Mouse (Mus musculus) kidney, adult 2 months (tissue): ENCODE results near the gene Ccdc42. TPM values are rescaled to one million over a fixed set of nuclear protein-coding genes. Genes with fewer than 3 reads are reported as not detected.
A peak's percentile ranks its signal among the peaks of the same experiment; 100 is the strongest.

ENCODE experiments used
- DNase-seq: peaks from one replicate; pipeline ENCODE4 v3.0.0; 2021
- H3K27ac ChIP-seq: fragments of 200-500 bp; 2 replicates; pipeline ENCODE4 v1.5.1; 2012; ENCODE audit warnings: low read depth, low read length, control low read depth, inconsistent platforms; ENCODE audit not compliant: insufficient read depth
- H3K27me3 ChIP-seq: fragments of 200-500 bp; replicated peaks from 2 replicates; pipeline ENCODE4 v1.6.1; 2012; ENCODE audit warnings: mild to moderate bottlenecking, moderate library complexity, low read length, inconsistent platforms; ENCODE audit not compliant: control insufficient read depth, insufficient read depth
- H3K36me3 ChIP-seq: fragments of 200-500 bp; 2 replicates; pipeline ENCODE4 v1.6.1; 2012; ENCODE audit warnings: mild to moderate bottlenecking, moderate library complexity, low read length, inconsistent platforms; ENCODE audit not compliant: control insufficient read depth, insufficient read depth
- H3K4me1 ChIP-seq: fragments of 200-500 bp; 2 replicates; pipeline ENCODE4 v1.6.1; 2011; ENCODE audit warnings: low read length; ENCODE audit not compliant: control insufficient read depth, insufficient read depth
- H3K4me3 ChIP-seq: fragments of 200-500 bp; 2 replicates; pipeline ENCODE4 v1.5.1; 2011; ENCODE audit warnings: mild to moderate bottlenecking, low read depth, low read length, control low read depth; ENCODE audit not compliant: insufficient read depth
- CTCF ChIP-seq: fragments of 200-500 bp; conservative IDR thresholded peaks from 2 replicates; pipeline ENCODE4 v1.5.1; 2011; ENCODE audit warnings: low read depth, mild to moderate bottlenecking, control low read depth, low read length, moderate library complexity, mixed read lengths; ENCODE audit not compliant: insufficient read depth, insufficient read length
- POLR2A ChIP-seq: fragments of 200-500 bp; IDR thresholded peaks from one replicate; pipeline ENCODE4 v1.6.1; 2011; ENCODE audit warnings: low read depth, low read length, control low read depth
- WGBS: fragments of 180-500 bp; shearing (Covaris S2); methylation state at CpG from one replicate; pipeline ENCODE4 v1.1.7; 2018; 5-methylcytosine and 5-hydroxymethylcytosine counted together
- polyA plus RNA-seq: library from polyadenylated mRNA; depleted of rRNA; stranded (reverse); fragments of >200 nt; gene quantifications from 2 replicates; pipeline ENCODE4 v1.2.3, GENCODE M21; 2012

The Ccdc42 gene
- polyA plus RNA-seq, 1 experiment: not detected

DNA sequence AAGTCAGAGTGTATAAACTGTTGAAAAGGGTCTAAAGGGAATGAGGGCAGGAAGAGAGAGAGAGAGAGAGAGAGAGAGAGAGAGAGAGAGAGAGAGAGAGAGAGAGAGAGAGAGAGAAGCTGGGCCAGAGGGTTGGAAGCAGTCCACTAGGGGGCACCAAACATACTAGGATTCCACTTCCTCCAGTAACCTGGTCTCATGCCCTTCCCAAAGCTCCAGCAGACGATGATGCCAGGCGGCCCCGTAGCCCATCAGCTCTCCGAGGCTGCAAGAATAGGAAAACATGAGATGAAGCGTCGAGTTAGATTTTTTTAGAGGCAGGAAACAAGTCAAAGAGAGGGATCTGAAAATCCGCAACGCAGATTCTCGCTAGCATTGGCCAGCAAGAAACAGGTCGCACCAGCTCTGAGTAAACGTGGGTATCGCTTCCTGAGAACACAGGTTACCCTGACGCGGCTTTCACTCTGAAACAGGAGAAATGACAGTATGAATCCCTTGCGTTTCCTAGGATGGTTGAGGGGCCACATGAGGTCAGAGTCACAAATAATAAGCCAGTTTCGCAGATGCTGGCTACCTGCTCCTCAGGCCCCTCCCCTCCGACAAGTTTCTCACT lies 20.3 kb upstream of the Ccdc42 start:
- H3K4me3 ChIP-seq: peak overlapping the region; percentile 7; the same call in 1 of the 2 replicates
- 17% methylated on average over 17 of the region's 17 CpGs for WGBS
- H3K27ac ChIP-seq: no peak overlapping the region
- H3K4me1 ChIP-seq: peaks cover 3% of the 10 kb centered on the region; the same call in 1 of the 2 replicates
- TF ChIP-seq CTCF (peak; percentile 75), POLR2A (no peak)
- H3K27me3 ChIP-seq: no peaks in the 10 kb centered on the region
- peak; percentile 72 for DNase-seq
- H3K36me3 ChIP-seq: no peaks in the 10 kb centered on the region

- 74% methylated on average over 5 of the region's 5 CpGs for WGBS
- Histone ChIP-seq H3K4me3 (no peak overlapping the region), H3K4me1 (peaks cover 3% of the 10 kb centered on the region; the same call in 1 of the 2 replicates), H3K27ac (no peak overlapping the region), H3K27me3 (no peaks in the 10 kb centered on the region), H3K36me3 (no peaks in the 10 kb centered on the region)
- DNase-seq: no peak
- no peak for TF ChIP-seq CTCF
Measured at GRCm38 (mm10) chr11:68570861-68571260, 16.0 kb upstream of the Ccdc42 start.

DNA sequence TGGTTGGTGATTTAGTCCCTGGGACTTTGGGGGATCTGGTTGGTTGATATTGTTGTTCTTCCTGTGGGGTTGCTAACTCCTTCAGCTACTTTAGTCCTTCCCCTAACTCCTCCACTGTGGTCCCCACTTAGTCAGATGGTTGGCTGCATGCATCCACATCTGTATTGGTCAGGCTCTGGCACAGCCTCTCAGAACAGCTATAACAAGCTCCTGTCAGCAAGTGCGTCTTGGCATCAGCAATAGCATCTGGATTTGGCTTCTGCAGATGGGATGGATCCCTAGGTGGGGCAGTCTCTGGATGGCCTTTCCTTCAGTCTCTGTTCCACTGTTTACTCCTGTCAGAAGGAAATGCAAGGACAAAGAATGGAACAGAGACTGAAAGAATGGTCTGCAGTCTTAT lies 9.7 kb upstream of the Ccdc42 start:
- DNase-seq: no peak
- WGBS: 94% methylated on average over 1 of the region's 1 CpGs
- Histone ChIP-seq H3K4me3 (no peak overlapping the region), H3K27ac (no peak overlapping the region), H3K36me3 (no peaks in the 10 kb centered on the region), H3K4me1 (no peaks in the 10 kb centered on the region), H3K27me3 (no peaks in the 10 kb centered on the region)
- TF ChIP-seq CTCF (no peak), POLR2A (no peak)

GRCm38 (mm10) chr11:68579462-68579881 lies 7.3 kb upstream of the Ccdc42 start:
- Histone ChIP-seq H3K36me3 (no peaks in the 10 kb centered on the region), H3K4me1 (no peaks in the 10 kb centered on the region), H3K27ac (no peak overlapping the region), H3K27me3 (no peaks in the 10 kb centered on the region), H3K4me3 (no peak overlapping the region)
- WGBS: 46% methylated on average over 9 of the region's 9 CpGs
- no peak for TF ChIP-seq CTCF
- no peak for TF ChIP-seq POLR2A
- DNase-seq: no peak

DNA sequence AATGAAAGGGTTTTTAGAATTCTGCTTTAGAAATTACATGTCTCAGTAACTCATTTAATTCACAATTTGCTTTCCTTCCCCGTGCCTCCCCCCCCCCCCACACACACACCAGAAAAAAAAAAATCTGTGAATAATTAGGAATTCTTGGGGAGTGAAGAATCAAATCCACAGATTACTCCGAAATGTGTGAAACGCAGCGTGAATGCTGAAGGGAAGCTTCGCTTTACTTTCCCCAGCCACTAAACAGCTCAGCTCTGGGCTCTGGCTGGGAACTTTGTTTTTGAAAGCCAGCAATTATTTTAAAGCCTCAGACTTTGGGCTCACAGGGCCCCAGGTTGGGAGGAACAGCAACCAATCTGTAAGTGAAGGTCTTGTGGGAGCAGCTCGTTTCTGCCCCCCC lies 6.3 kb upstream of the Ccdc42 start:
- Histone ChIP-seq H3K36me3 (no peaks in the 10 kb centered on the region), H3K4me1 (no peaks in the 10 kb centered on the region), H3K27ac (no peak overlapping the region), H3K27me3 (no peaks in the 10 kb centered on the region), H3K4me3 (no peak overlapping the region)
- TF ChIP-seq CTCF: no peak
- no peak for TF ChIP-seq POLR2A
- 77% methylated on average over 6 of the region's 6 CpGs for WGBS
- DNase-seq: no peak

DNA sequence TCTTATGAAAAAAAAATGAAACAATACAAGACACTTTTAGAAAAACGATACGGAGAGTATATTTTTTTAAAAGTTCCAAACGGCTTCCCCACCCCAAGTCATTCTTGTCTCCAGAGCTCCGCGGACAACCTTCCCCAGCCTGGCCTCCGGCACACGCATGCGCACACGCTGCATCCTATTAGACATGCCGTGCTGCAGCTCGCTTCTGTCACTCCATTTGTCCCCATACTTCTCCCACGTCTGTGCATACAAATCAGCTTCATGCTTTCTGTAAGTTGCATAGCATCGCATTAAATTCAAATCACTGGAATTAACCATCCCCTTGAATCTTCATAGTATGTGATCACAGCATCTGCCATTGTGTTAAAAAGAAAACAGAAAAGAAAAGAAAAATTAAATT lies 3.6 kb upstream of the Ccdc42 start:
- H3K27ac ChIP-seq: no peak overlapping the region
- H3K36me3 ChIP-seq: no peaks in the 10 kb centered on the region
- no peak for DNase-seq
- 89% methylated on average over 13 of the region's 13 CpGs for WGBS
- no peaks in the 10 kb centered on the region for H3K27me3 ChIP-seq
- H3K4me1 ChIP-seq: no peaks in the 10 kb centered on the region
- TF ChIP-seq CTCF (no peak), POLR2A (no peak)
- no peak overlapping the region for H3K4me3 ChIP-seq

GRCm38 (mm10) chr11:68583906-68584480 lies 2.8 kb upstream of the Ccdc42 start:
- Histone ChIP-seq H3K36me3 (no peaks in the 10 kb centered on the region), H3K27me3 (no peaks in the 10 kb centered on the region), H3K27ac (no peak overlapping the region), H3K4me1 (no peaks in the 10 kb centered on the region), H3K4me3 (no peak overlapping the region)
- WGBS: 82% methylated on average over 8 of the region's 8 CpGs
- DNase-seq: no peak
- TF ChIP-seq CTCF: no peak
- no peak for TF ChIP-seq POLR2A
